Mouse (Mus musculus) small intestine, adult 2 months (tissue): ENCODE data around the gene Acoxl.

Experiments
- CTCF ChIP-seq: fragments of 200-500 bp; IDR thresholded peaks from 2 replicates; pipeline ENCODE4 v1.5.1; 2012; ENCODE audit warnings: low read depth, mild to moderate bottlenecking, control low read depth, inconsistent platforms, low read length, moderate library complexity, mixed read lengths; ENCODE audit not compliant: insufficient replicate concordance, insufficient read length; ENCODE audit errors: extremely low read depth
- POLR2A ChIP-seq: fragments of 200-500 bp; IDR thresholded peaks from 2 replicates; pipeline ENCODE4 v1.6.1; 2012; ENCODE audit warnings: low read depth, mild to moderate bottlenecking, control low read depth, inconsistent platforms, low read length, moderate library complexity

DNA sequence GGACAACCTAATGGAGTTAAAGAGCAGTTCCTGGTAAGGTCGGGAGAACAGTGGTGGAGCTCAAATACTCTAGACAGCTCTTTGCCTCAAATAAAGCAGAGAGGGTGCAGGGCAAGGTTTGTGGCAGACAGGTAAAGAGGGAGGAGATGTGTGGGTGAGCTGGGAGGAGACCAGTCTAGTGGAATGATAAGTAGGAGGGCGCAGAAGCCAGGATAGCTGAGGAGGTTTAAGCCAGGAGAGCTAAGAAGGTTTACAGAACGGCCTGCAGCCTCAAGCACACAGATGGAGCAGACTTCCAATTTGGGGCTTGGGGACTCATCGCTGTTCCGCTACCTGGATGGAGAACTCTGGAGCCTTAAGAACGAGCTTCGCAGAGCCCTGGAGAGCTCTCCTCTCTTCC lies at the start of gene Acoxl:
- no peak for TF ChIP-seq CTCF
- no peak for TF ChIP-seq POLR2A
